Mouse (Mus musculus): ENCODE results near the gene Pycr2. TPM values are rescaled to one million over a fixed set of nuclear protein-coding genes. Genes with fewer than 3 reads are reported as not detected.
A peak's percentile ranks its signal among the peaks of the same experiment; 100 is the strongest.

Gene Pycr2
- polyA plus RNA-seq, 1 experiment from 2014 or later = 80.7 TPM

DNA sequence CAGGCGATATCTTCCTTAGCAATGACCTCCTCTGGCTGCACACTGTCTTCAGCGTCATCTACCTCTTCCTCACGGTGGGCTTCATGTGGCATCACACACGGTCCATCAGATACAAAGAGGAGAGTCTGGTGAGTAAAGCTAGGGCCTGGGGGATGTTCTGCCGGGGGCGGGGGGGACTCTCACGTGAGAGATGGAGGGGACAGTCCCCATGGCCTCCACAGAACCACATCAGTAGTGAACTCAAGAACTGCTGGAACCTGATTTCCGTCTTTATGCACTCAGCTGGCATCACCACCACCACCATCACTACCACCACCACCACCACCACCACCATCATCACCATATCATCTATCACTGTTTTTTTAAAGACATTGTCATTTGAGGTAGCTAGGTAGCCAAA, 52.3 kb downstream of the Pycr2 start:
- 90% methylated on average over 8 of the region's 8 CpGs for WGBS
- Histone ChIP-seq H3K4me2 (ENCODE audit: low read depth, low read length) (no peak overlapping the region), H3K9ac (ENCODE audit: low read length) (no peak overlapping the region), H3K27ac (ENCODE audit: low read length) (no peak overlapping the region), H3K36me3 (ENCODE audit: control insufficient read depth, insufficient read depth, low read length) (no peaks in the 10 kb centered on the region; the same call in 1 of the 2 replicates), H3K27me3 (ENCODE audit: control insufficient read depth, insufficient read depth, low read depth, low read length) (no peaks in the 10 kb centered on the region), H3K4me1 (replicated peaks; ENCODE audit: control insufficient read depth, insufficient read depth, low read length) (peaks cover 5% of the 10 kb centered on the region; the same call in 1 of the 2 replicates), H3K4me3 (ENCODE audit: low read length) (no peak overlapping the region), H3K9me3 (ENCODE audit: control insufficient read depth, low read length) (no peaks in the 10 kb centered on the region)
- ATAC-seq (ENCODE audit: low read depth) = no peak

DNA sequence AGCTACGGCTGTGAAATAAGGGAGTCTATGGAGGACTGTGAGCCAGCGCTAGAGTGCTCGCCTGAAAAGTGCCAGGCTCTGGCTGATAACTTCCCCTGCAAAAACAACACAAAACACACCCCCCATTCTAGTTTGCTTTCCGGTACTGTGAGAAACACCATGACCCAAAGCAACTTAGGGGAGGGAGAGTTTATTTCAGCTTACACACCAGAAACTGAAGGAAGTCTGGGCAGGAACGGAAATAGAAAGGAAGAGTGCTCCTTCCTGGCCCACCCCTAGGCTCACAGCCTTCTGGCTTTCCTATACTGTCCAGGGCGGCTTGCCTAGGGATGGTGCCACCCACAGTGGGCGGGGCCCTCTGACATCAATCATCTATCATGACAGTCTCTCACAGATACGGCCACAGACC, 52.9 kb downstream of the Pycr2 start:
- H3K4me3 ChIP-seq (ENCODE audit: low read length) = no peak overlapping the region
- 73% methylated on average over 8 of the region's 8 CpGs for WGBS
- no peak overlapping the region for H3K4me2 ChIP-seq (ENCODE audit: low read depth, low read length)
- peaks cover 2% of the 10 kb centered on the region; the same call in 1 of the 2 replicates for H3K36me3 ChIP-seq (ENCODE audit: control insufficient read depth, insufficient read depth, low read length)
- H3K27ac ChIP-seq (ENCODE audit: low read length) = no peak overlapping the region
- no peak overlapping the region for H3K9ac ChIP-seq (ENCODE audit: low read length)
- ATAC-seq (ENCODE audit: low read depth) = peak; percentile 70
- H3K4me1 ChIP-seq (replicated peaks; ENCODE audit: control insufficient read depth, insufficient read depth, low read length) = peaks cover 5% of the 10 kb centered on the region; the same call in 1 of the 2 replicates
- no peaks in the 10 kb centered on the region for H3K9me3 ChIP-seq (ENCODE audit: control insufficient read depth, low read length)
- H3K27me3 ChIP-seq (ENCODE audit: control insufficient read depth, insufficient read depth, low read depth, low read length) = no peaks in the 10 kb centered on the region

Other genes starting within 250 kb of the Pycr2 start
- 0.15 and 0.35 TPM in 2 replicates for gene Mixl1, start 207.3 kb upstream of the Pycr2 start, polyA plus RNA-seq (2015; fragmentation: Nextera tagmentation; extraction: Ambion mirVana)
- 20.7 and 21.2 TPM in 2 replicates for gene Acbd3, start 178.2 kb upstream of the Pycr2 start, polyA plus RNA-seq (2015; fragmentation: Nextera tagmentation; extraction: Ambion mirVana)
- 2,527 and 2,659 TPM in 2 replicates for gene H3f3a, start 90.3 kb upstream of the Pycr2 start, polyA plus RNA-seq (2015; fragmentation: Nextera tagmentation; extraction: Ambion mirVana)
- 33.0 and 38.3 TPM in 2 replicates for gene Sde2, start 53.2 kb upstream of the Pycr2 start, polyA plus RNA-seq (2015; fragmentation: Nextera tagmentation; extraction: Ambion mirVana)
- gene Lefty2, start 11.2 kb upstream of the Pycr2 start, polyA plus RNA-seq (2015; fragmentation: Nextera tagmentation; extraction: Ambion mirVana) = 0.20 and 0.23 TPM in 2 replicates
- gene Lefty1, start 30.7 kb downstream of the Pycr2 start, polyA plus RNA-seq (2015; fragmentation: Nextera tagmentation; extraction: Ambion mirVana) = 1.5 and 1.6 TPM in 2 replicates
- 15.8 and 16.4 TPM in 2 replicates for gene Tmem63a, start 38.1 kb downstream of the Pycr2 start, polyA plus RNA-seq (2015; fragmentation: Nextera tagmentation; extraction: Ambion mirVana)
- gene Ephx1, start 116.6 kb downstream of the Pycr2 start, polyA plus RNA-seq (2015; fragmentation: Nextera tagmentation; extraction: Ambion mirVana) = 11.8 and 12.8 TPM in 2 replicates
- not detected in 2 replicates for gene 9130409I23Rik, start 146.9 kb downstream of the Pycr2 start, polyA plus RNA-seq (2015; fragmentation: Nextera tagmentation; extraction: Ambion mirVana)
- 30.5 and 33.0 TPM in 2 replicates for gene Nvl, start 239.9 kb downstream of the Pycr2 start, polyA plus RNA-seq (2015; fragmentation: Nextera tagmentation; extraction: Ambion mirVana)
- gene Cnih4, start 240.4 kb downstream of the Pycr2 start, polyA plus RNA-seq (2015; fragmentation: Nextera tagmentation; extraction: Ambion mirVana) = 106 and 121 TPM in 2 replicates